12 mouse cellular contexts compared by ENCODE assay signal in the genomic region with DNA sequence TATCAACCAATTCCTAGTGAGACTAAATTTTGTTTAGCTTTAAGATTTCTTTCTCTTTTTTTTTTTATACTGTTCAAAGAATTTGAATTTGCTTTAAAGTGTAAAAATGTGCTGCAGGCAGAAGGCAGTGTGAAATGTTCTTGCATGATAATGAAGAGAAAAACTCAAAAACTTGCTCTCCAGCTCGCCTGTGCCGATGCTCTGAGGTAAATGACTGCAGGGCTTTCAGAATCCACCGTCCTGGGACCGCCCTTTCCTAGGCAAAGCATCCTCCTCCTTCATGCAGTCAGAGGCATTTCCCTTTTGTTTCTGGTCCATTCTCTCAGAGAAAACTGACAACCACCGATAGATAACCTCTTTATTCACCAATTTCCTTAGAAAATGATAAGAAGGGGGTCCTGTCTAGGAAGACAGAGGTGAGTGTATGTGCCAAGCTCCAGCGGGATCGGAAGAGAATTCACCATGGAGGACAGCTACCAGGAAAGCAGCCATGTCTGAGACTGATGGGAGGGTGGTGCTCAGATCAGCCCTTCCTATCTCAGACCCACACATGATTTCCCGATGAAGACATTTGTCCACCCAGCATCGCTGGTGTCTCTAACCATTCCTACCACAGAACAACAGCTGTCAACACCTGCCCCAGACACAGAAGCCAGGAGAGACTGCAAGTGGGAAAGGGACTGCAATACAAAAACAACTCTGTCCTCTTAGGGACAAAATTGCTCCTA.
A peak's percentile ranks its signal among the peaks of the same experiment; 100 is the strongest.
DNase-seq lines count a peak whose midpoint lies in the region; ATAC-seq lines count a peak whose summit lies in the region.
"Had no signal": no experiment of that assay in that cellular context is flagged by ENCODE, and none has a peak within 500 bp of the region (broad histone marks: within the 10 kb centered on the region; RNA-seq: fewer than 3 reads in every experiment).

No protein-coding gene starts in this region.

- peak; percentile 30 for DNase-seq in adrenal gland, adult 2 months
- no peak for DNase-seq in adrenal gland, adult 8-10 months
- peak; percentile 39 for DNase-seq in lung, postnatal 10 days
- no peak for DNase-seq in lung, postnatal 4 days
- peak; percentile 22 to 37 for DNase-seq in heart, postnatal 36 days
- DNase-seq in embryonic facial prominence, embryonic 10.5 days (ENCODE audit: low spot score) = no peak
- no peak for DNase-seq in adrenal gland, adult 18-20 months (ENCODE audit: low spot score in 2 of 2)
- DNase-seq: cerebellum, adult 11-12 months; liver had no signal

- no peaks in the 10 kb centered on the region for H3K9me3 ChIP-seq in midbrain, embryonic 16.5 days (replicated peaks; ENCODE audit: control insufficient read depth, low read length, poor library complexity, severe bottlenecking)
- H3K9me3 ChIP-seq in embryonic facial prominence, embryonic 10.5 days = no peaks in the 10 kb centered on the region
- H3K9me3 ChIP-seq: embryonic facial prominence, embryonic 13.5 days; G1E had no signal

- no peaks in the 10 kb centered on the region for H3K27me3 ChIP-seq in midbrain, embryonic 16.5 days (ENCODE audit: control insufficient read depth, insufficient read depth, low read depth, low read length)
- 0 out of 2 replicates have a peak, but pooled peaks cover 4% of the 10 kb centered on the region for H3K27me3 ChIP-seq in embryonic facial prominence, embryonic 10.5 days (replicated peaks; ENCODE audit: low read depth, poor library complexity, severe bottlenecking)

- no peaks in the 10 kb centered on the region for H3K36me3 ChIP-seq in midbrain, embryonic 16.5 days (ENCODE audit: control insufficient read depth, insufficient read depth, low read length)
- no peaks in the 10 kb centered on the region for H3K36me3 ChIP-seq in embryonic facial prominence, embryonic 10.5 days (replicated peaks)
- H3K36me3 ChIP-seq: embryonic facial prominence, embryonic 13.5 days; G1E had no signal

- 0 out of 2 replicates have a peak, but pooled peaks have one; percentile 25 for ATAC-seq in midbrain, embryonic 16.5 days

- peak overlapping the region; percentile 72 for H3K27ac ChIP-seq in midbrain, embryonic 16.5 days (ENCODE audit: low read length)
- H3K27ac ChIP-seq in embryonic facial prominence, embryonic 10.5 days (replicated peaks) = no peak overlapping the region
- H3K27ac ChIP-seq: embryonic facial prominence, embryonic 13.5 days had no signal

- no peak overlapping the region for H3K4me2 ChIP-seq in midbrain, embryonic 16.5 days (ENCODE audit: low read length)
- H3K4me2 ChIP-seq: embryonic facial prominence, embryonic 13.5 days had no signal

- no peak overlapping the region for H3K4me3 ChIP-seq in midbrain, embryonic 16.5 days (ENCODE audit: low read depth, low read length)
- no peak overlapping the region for H3K4me3 ChIP-seq in embryonic facial prominence, embryonic 10.5 days
- H3K4me3 ChIP-seq: embryonic facial prominence, embryonic 13.5 days had no signal

- H3K4me1 ChIP-seq in midbrain, embryonic 16.5 days (ENCODE audit: control insufficient read depth, insufficient read depth, low read length) = peaks cover 22% of the 10 kb centered on the region
- H3K4me1 ChIP-seq in embryonic facial prominence, embryonic 10.5 days = peaks cover 26% of the 10 kb centered on the region

- intact Hi-C loops in heart, postnatal 36 days (cut with DNase I) = loop anchor here (5.0 kb wide), 1 partner anchor 218 kb away; no protein-coding TSS in a partner anchor

- no peak overlapping the region for H3K9ac ChIP-seq in midbrain, embryonic 16.5 days (ENCODE audit: low read depth, low read length)
- H3K9ac ChIP-seq: embryonic facial prominence, embryonic 13.5 days had no signal

- WGBS in midbrain, embryonic 16.5 days = 50% methylated on average over 9 of the region's 9 CpGs
- 62% methylated on average over 9 of the region's 9 CpGs for WGBS in embryonic facial prominence, embryonic 10.5 days

Comparison
In these comparisons a context has a peak if more than half of its experiments do, and no peak if none do; other contexts are left out.
1. DNase-seq: peak in adrenal gland, adult 2 months (single experiment), lung, postnatal 10 days (single experiment) and heart, postnatal 36 days (2 of 2); none in adrenal gland, adult 8-10 months (single experiment), lung, postnatal 4 days (0 of 2), embryonic facial prominence, embryonic 10.5 days (single experiment) and adrenal gland, adult 18-20 months (0 of 2).